Mouse (Mus musculus) hindlimb bud, embryonic 11.5 days (tissue): ENCODE measurements around the gene Rad9a.

Experiments
- DNase-seq: peaks from one replicate; pipeline ENCODE4 v3.0.0-alpha.2; 2012; ENCODE audit warnings: low read depth, low spot score; ENCODE audit errors: extremely low spot score

Rad9a gene

DNA sequence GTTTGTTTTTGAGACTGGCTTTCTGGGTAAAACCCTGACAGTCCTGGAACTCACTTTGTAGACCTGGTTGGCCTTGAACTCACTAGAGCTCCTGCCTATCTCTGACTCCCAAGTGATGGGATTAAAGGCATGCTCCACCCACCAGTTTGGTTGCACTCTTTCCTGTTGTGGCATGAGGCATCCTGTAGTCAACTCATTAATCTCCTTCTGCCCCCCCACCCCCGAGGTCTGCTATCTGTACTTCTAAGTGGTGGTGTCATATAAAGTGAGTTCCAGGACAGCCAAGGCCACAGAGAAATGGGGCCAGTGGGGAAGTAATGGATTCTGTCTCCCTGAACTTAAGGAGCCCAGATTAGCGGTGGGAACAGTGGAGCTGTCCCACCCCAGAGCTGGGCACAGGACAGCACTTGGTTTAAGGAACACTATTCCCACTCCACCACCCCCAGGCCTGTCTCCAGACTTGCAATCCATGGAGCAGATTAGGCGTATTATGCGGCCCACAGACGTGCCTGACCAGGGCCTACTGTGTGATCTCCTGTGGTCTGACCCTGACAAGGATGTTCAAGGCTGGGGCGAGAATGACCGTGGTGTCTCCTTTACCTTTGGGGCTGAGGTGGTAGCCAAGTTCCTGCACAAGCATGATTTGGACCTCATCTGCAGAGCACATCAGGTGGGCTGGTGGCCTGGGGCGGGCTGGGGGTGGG, 7.3 kb downstream of the Rad9a start:
- DNase-seq = no peak

DNA sequence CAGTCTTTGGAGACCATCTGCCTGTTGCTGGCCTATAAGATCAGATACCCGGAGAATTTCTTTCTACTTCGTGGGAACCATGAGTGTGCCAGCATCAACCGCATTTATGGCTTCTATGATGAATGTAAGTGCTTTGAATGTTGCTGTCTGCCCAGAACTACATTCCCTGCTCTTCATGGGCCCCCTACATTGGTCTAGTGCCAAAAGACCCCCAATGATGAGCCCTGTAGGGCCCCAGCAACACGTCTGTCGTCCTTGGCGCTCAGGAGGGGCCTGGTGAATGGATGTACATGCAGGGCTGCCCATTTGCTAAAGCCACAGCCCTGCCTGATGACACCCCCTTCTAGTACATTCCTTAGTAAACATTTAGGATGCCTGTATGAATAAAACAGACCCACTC, 8.3 kb downstream of the Rad9a start:
- no peak for DNase-seq

- no peak for DNase-seq
Observed at GRCm38 (mm10) chr19:4192251-4192985, 9.0 kb downstream of the Rad9a start.

- DNase-seq = peak; percentile 77
Observed at GRCm38 (mm10) chr19:4191528-4192250, 9.8 kb downstream of the Rad9a start, which contains the start of gene Ppp1ca. Gene Ppp1ca (plus strand): TSS chr19:4192065.

- DNase-seq = no peak
Observed at GRCm38 (mm10) chr19:4190831-4191334, 10.6 kb downstream of the Rad9a start, which contains the start of gene Tbc1d10c. Gene Tbc1d10c (minus strand): TSS chr19:4191284.

DNA sequence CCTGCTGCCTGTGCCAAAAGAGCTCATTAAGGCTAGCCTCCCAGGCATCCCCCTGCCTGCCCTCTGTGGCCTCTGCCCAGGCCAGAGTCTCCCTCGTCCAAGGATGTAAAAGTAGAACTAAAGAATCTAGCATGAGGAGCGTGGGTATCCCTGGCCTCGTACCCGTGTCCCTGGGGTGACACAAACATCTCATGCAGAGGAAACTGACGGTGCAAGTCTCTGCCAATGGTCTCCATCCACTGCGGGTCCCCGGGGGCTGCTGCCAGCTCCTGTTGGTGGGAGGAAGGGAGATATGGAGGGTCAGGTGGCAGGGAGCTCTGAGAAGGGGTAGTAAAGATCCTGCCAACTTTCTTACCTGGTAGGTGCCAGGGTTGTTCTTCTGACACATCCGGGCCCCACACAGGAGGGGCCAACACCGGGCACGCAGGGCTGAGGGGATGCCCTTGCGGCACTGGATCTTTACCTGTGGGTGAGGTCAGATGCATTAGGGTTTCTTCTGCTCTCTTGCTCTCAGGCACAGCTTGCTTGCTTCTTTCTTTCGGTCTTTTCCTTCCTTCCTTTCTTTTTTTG, 12.3 kb downstream of the Rad9a start:
- DNase-seq = no peak

- DNase-seq = no peak
Observed at GRCm38 (mm10) chr19:4187303-4187702, 14.2 kb downstream of the Rad9a start.

DNA sequence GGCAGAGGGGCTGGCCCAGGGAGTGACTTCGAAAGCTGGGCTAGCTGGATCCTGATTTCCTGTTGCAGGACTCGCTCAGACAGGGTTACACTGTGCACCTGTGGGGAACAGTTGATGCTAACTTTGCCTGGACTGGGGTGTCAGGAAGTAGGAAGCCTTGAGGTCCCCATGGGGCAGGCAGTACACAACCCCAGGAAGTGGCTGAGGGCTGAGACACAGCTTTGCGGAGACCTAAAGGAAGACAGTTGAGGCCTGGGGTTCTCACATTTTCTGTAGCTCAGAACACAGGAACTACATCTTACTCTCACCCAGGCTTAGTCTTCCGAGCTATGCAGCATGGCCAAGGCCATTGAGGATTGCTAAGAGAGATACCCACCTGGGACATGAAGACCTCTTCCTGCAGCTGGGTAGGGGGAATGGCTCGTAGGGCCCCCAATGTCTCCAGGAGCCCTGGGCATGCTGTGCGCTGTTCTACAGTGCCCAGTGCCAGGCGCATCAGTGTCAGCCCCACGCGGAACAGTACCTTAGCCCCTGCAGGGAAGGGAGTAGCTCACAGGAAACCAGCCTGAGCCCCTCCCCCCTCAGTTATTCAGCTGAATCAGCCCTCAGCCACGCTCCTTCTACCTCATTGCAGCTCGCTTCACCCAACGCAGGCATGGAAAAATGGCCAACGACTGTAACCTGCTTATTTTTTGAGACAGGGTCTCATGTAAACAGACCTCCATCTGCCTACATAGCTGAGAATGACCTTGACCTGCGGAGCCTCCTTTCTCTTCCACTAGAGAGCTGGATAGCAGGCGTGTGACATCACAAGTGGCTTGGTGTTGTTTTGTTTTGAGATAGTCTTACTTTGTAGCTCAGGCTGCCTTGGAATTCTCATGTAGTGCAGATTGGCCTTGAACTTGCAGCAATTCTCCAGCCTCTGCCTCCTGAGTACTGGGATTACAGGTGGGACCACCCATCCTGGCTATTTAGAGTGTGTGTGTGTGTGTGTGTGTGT, 16.2 kb downstream of the Rad9a start:
- no peak for DNase-seq

GRCm38 (mm10) chr19:4183689-4184088, 17.8 kb downstream of the Rad9a start:
- no peak for DNase-seq

GRCm38 (mm10) chr19:4181892-4182291, 19.6 kb downstream of the Rad9a start:
- DNase-seq = no peak

DNA sequence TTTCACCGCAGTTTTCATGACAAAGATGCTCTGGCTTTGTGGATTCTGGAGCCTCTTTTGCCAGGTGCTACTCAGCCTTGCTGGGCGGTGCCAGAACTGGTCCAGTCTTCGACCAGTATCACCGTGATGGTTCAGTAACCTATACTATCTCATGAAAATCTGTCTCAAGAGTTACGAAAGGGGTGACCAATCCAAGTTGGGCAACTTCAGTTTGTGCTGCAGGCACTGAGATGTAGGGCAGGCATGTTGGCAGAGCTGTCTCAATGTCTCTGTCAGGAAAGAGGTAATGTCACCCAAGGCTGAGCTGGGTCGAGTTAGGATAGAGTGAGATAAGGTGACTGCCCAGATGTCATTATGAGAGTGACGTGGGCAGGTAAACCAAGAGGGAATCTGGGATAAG, 21.1 kb downstream of the Rad9a start:
- no peak for DNase-seq

GRCm38 (mm10) chr19:4175368-4175947, 26.0 kb downstream of the Rad9a start, which contains the start of gene Carns1:
Gene Carns1 (minus strand): TSS chr19:4175479.
- DNase-seq = no peak

DNA sequence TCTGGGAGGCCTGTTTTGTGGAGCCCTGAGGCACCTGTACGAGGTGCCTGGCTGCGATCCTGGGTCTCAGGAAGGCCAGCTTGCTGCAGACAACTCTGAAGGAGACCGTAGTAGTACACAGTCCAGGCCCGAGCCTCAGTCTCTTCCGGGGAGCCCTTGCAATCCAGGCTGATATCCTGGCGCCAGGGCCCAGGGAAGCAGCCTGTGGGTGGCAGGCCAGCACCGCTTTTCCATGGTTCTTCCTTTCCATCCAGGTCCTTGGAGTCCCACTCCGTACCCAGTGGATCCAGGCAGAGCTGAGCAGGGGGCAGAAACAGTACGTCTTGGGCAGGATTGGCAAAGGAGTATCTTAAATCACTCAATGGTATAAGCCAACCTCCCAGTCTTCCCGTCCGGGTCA, 28.5 kb downstream of the Rad9a start:
- DNase-seq = no peak

DNA sequence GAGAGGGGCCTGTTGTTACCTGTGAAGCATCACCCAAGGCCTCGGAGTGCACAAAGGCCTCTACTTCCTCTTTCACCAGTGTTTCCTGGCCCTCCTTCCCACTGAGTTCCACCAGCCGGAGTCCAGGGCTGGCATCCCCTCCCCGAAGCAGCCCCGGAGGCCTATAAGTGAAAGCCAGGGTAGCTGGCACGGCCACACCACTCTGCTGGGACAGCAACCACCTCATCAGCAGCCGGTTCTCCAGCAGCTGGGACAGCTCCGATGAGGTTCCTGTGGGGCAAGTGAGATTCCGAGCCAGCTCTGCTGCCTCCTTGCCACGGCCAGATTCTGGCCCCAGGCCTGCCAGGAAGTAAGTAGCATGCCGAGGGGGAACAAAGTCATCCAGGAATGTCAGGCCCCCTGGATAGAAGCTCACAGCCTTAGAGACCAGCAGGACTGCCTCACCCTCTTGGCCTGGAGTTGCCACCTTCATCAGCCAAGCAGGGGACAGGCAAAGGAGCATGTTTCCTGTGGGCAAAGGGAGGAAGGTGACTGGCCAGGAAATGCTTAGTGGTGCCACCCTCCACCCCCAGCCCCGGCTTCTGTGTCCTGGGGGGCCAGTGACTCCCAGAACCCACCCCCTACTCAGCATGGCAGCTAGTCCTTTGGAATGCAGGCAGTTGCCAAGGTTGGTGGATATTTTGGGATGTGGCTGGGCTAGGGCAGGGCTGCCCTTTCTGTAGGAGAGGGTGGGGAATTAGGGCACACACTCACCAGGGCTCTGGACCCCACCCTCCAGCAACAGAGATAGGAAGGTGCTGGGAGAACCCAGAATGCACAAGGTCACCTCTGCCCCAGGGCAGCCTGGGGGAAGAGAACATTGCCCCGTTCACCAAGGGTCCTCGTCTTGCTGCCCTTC, 29.8 kb downstream of the Rad9a start:
- DNase-seq = no peak

DNA sequence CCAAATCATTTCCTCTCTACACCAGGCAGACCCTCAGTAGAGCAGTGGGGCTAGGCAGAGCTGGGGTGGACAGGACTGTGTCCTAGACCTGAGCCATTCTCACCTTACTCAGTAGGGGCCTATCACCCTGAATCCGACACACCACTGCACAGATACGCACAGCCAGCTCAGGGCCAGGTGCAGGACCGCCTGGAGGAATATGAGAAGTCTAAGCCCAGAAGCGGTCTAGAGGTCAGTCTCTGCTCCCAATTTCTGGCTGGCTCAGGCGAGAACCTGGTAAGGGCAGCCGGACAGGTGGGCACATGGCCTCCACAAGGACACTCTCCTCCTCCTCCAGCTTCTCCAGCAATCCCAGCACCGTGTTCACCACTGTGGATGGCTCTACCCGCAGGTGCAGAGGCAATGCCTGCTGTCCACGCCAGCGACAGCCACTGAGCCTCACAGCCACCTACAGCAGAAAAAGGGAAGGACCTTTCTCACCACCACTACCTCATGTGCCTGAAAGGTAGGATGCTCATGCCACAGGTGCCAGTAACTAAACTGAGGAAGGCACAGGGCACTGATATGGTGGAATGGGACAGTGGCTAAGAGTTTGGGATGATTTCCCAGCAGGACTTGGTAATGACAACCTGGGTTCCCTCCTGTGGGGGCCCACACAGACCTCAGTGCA, 30.6 kb downstream of the Rad9a start:
- no peak for DNase-seq

DNA sequence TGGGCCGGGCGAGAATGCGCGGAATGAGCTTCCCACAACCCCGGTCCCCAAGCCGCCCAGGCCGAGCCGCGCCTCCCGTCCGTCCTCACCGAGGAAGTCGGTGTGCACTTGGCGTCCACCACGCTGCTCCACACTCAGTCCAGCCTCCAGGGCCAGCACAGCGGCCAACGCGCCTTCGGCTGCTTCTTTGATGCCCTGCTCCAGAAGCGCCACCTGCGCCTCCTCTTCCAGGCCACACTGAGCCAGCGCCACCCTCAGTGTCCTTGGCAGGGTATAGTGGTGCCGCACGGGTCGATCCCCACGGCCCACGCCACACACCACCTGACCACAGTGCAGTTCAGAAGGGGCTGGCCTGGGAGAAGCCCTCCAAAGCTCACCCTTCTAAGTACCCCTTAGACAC, 31.7 kb downstream of the Rad9a start:
- DNase-seq = no peak

GRCm38 (mm10) chr19:4169378-4169784, 32.1 kb downstream of the Rad9a start:
- DNase-seq = peak; percentile 89
